Mouse (Mus musculus): ENCODE measurements around the gene Cdkn2d.

Cdkn2d gene

GRCm38 (mm10) chr9:21243826-21244427, 47.3 kb downstream of the Cdkn2d start:
- no peak for DNase-seq

- peak; percentile 90 for DNase-seq
These were observed 49.9 kb downstream of the Cdkn2d start for GRCm38 (mm10) chr9:21241343-21241742.

DNA sequence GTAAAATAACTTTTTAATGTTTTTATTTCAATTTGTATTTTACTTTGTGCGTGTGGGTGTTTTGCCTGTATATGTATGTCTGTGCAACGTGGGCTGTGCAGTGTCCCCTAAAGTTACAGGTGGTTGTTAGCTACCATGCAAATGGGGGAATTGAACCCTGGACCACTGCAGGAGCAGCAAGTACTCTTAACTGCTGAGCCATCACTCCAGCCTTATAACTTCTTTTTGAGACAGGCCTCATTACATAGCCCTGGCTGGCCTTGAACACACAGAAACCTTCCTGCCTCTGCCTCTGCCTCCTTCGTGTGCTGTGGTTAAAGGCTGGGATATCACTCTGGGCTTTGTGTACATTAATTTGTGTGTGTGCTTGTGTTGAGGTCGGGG, 51.8 kb downstream of the Cdkn2d start:
- no peak for DNase-seq

DNA sequence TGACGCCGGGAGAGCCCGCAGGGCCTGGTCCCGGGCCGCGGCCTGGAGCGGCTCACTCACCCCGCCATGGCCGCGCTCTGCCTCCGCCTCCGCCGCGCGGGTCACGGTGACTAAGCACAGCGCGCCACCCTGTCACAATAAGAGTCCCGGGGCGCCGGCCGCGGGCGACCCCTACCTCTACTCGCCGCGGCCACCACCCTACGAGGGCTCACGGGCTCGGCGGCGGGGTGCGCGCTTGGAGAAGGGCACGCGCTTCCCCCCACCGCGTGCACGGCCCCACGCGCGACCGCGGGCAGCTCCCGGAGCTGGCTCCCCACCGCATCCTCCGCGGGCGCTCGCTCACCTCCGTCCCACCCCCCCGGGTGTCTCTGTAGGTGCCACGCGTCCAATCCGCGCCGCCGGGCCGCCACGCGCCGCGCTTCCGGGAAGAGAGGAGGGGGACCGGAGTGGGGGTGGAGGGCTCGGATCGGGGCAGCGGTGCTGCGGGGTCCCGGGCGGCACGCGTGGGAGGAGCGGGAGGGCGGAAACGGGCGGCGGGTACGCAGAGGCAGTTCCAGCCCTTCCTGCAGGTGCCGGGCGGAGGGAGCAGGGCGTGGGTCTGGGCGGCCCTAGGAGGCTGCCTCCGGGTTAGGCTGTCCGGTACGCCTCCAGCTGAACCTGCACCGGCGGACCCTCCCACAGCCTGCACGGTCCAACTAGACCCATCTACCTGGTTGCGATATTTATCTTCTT, 52.3 kb downstream of the Cdkn2d start, which contains the start of gene Keap1:
Gene Keap1 (minus strand): TSS at position 629 of the 732 bp plus-strand sequence.
- DNase-seq = peak; percentile 91

Measured in kidney, postnatal 10 days (tissue).